Mouse (Mus musculus) neural tube, embryonic 15.5 days (tissue): ENCODE data around the gene Arih1. TPM values are rescaled to one million over a fixed set of nuclear protein-coding genes. Genes with fewer than 3 reads are reported as not detected.

Experiments
- ATAC-seq: fragments of 200-750 bp; cut with Nextera tagmentation; 2 replicates; pipeline ENCODE4 v1.8.0; 2017; ENCODE audit warnings: mild to moderate bottlenecking, moderate TSS enrichment, moderate library complexity; ENCODE audit not compliant: low FRiP score
- H3K27ac ChIP-seq: fragments of 300-500 bp; sonication (generic); replicated peaks from 2 replicates; pipeline ENCODE4 v1.5.1; 2015; ENCODE audit warnings: mild to moderate bottlenecking, inconsistent platforms
- H3K27me3 ChIP-seq: fragments of 300-500 bp; sonication (generic); replicated peaks from 2 replicates; pipeline ENCODE4 v1.6.1; 2015; ENCODE audit warnings: inconsistent platforms
- H3K36me3 ChIP-seq: fragments of 300-500 bp; sonication (generic); 2 replicates; pipeline ENCODE4 v1.6.1; 2015; ENCODE audit warnings: inconsistent platforms
- H3K4me1 ChIP-seq: fragments of 300-500 bp; sonication (generic); 2 replicates; pipeline ENCODE4 v1.6.1; 2015; ENCODE audit warnings: inconsistent platforms
- H3K4me2 ChIP-seq: fragments of 300-500 bp; sonication (generic); 2 replicates; pipeline ENCODE4 v1.6.1; 2015; ENCODE audit warnings: inconsistent platforms, mild to moderate bottlenecking, moderate library complexity
- H3K4me3 ChIP-seq: fragments of 300-500 bp; sonication (generic); replicated peaks from 2 replicates; pipeline ENCODE4 v1.5.1; 2015; ENCODE audit warnings: mild to moderate bottlenecking, inconsistent platforms
- H3K9ac ChIP-seq: fragments of 300-500 bp; sonication (generic); replicated peaks from 2 replicates; pipeline ENCODE4 v1.6.1; 2015; ENCODE audit warnings: mild to moderate bottlenecking, inconsistent platforms
- H3K9me3 ChIP-seq: fragments of 300-500 bp; sonication (generic); replicated peaks from 2 replicates; pipeline ENCODE4 v1.6.1; 2016; ENCODE audit warnings: inconsistent platforms
- WGBS: fragments of 180-500 bp; shearing (Covaris S2); methylation state at CpG from one replicate; pipeline ENCODE4 v1.1.7; 2015; ENCODE audit warnings: mixed read lengths; 5-methylcytosine and 5-hydroxymethylcytosine counted together
- polyA plus RNA-seq: library from polyadenylated mRNA; unstranded; fragments of >200 nt; fragmentation: Nextera tagmentation; extraction: Ambion mirVana; gene quantifications from 2 replicates; pipeline ENCODE4 v1.2.1, GENCODE M21; 2015

Arih1 gene
- polyA plus RNA-seq, 1 experiment from 2014 or later = 16.4 TPM

- Histone ChIP-seq H3K27ac (no peak overlapping the region), H3K4me3 (no peak overlapping the region), H3K36me3 (0 out of 2 replicates have a peak, but pooled peaks cover 3% of the 10 kb centered on the region), H3K9me3 (no peaks in the 10 kb centered on the region), H3K4me1 (peaks cover 14% of the 10 kb centered on the region; the same call in 1 of the 2 replicates), H3K27me3 (no peaks in the 10 kb centered on the region), H3K4me2 (no peak overlapping the region), H3K9ac (no peak overlapping the region)
- ATAC-seq = no peak
- WGBS = 100% methylated on average over 1 of the region's 1 CpGs
Measured at GRCm38 (mm10) chr9:59458416-59458815, 28.0 kb downstream of the Arih1 start.

- H3K9me3 ChIP-seq = no peaks in the 10 kb centered on the region
- 0 out of 2 replicates have a peak, but pooled peaks cover 3% of the 10 kb centered on the region for H3K36me3 ChIP-seq
- H3K4me2 ChIP-seq = no peak overlapping the region
- H3K4me3 ChIP-seq = no peak overlapping the region
- no peak overlapping the region for H3K9ac ChIP-seq
- no peak for ATAC-seq
- peaks cover 14% of the 10 kb centered on the region; the same call in 1 of the 2 replicates for H3K4me1 ChIP-seq
- H3K27me3 ChIP-seq = no peaks in the 10 kb centered on the region
- H3K27ac ChIP-seq = no peak overlapping the region
- WGBS = 75% methylated on average over 1 of the region's 1 CpGs
Measured at GRCm38 (mm10) chr9:59457671-59458070, 28.7 kb downstream of the Arih1 start.

DNA sequence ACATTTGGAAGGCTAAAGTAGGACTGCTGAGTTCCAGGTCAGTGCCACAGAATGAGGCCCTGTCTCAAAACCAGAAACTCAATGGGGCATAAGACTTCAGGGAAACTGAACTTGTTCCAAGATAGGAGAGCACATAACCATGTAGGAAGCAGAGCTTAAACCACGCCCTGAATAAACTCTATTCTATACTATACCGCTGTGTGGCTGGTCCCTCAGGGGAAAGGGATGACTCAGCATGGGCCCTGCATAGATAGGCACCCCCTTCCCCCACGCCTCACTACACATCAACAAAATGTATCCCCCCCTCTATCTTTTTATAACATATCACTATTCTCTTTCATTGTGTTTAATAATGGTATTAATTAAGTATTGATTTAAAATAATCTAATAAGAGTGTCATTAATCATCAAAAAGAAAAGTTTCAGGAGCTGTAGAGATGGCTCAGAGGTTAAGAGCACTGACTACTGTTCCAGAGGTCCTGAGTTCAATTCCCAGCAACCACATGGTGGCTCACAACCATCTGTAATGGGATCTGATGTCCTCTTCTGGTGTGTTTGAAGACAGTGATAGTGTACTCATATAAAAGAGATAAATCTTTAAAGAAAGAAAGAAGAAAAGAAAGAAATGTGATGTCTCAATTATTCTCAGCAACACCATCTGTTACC lies 30.9 kb downstream of the Arih1 start:
- no peak overlapping the region for H3K9ac ChIP-seq
- no peak for ATAC-seq
- 76% methylated on average over 3 of the region's 3 CpGs for WGBS

GRCm38 (mm10) chr9:59433729-59434128 lies 52.7 kb downstream of the Arih1 start:
- no peak for ATAC-seq
- H3K4me1 ChIP-seq = no peaks in the 10 kb centered on the region
- H3K27me3 ChIP-seq = no peaks in the 10 kb centered on the region
- no peak overlapping the region for H3K27ac ChIP-seq
- H3K4me2 ChIP-seq = no peak overlapping the region
- H3K36me3 ChIP-seq = 0 out of 2 replicates have a peak, but pooled peaks cover 3% of the 10 kb centered on the region
- H3K9me3 ChIP-seq = no peaks in the 10 kb centered on the region
- WGBS = 100% methylated on average over 1 of the region's 1 CpGs
- H3K9ac ChIP-seq = no peak overlapping the region
- no peak overlapping the region for H3K4me3 ChIP-seq

More for the DNA sequence above, 30.9 kb downstream of the Arih1 start:
- Histone ChIP-seq H3K27ac (no peak overlapping the region), H3K4me3 (no peak overlapping the region), H3K27me3 (no peaks in the 10 kb centered on the region), H3K4me2 (no peak overlapping the region), H3K9me3 (no peaks in the 10 kb centered on the region), H3K4me1 (peaks cover 14% of the 10 kb centered on the region; the same call in 1 of the 2 replicates), H3K36me3 (0 out of 2 replicates have a peak, but pooled peaks cover 3% of the 10 kb centered on the region)

- 0 out of 2 replicates have a peak, but pooled peaks cover 3% of the 10 kb centered on the region for H3K36me3 ChIP-seq
- 97% methylated on average over 2 of the region's 2 CpGs for WGBS
- H3K27ac ChIP-seq = no peak overlapping the region
- no peak overlapping the region for H3K9ac ChIP-seq
- no peaks in the 10 kb centered on the region for H3K27me3 ChIP-seq
- no peak overlapping the region for H3K4me2 ChIP-seq
- H3K4me3 ChIP-seq = no peak overlapping the region
- H3K4me1 ChIP-seq = no peaks in the 10 kb centered on the region
- H3K9me3 ChIP-seq = no peaks in the 10 kb centered on the region
- ATAC-seq = no peak
Measured at GRCm38 (mm10) chr9:59431626-59432025, 54.8 kb downstream of the Arih1 start.

GRCm38 (mm10) chr9:59420487-59420886 lies 65.9 kb downstream of the Arih1 start:
- no peak overlapping the region for H3K4me2 ChIP-seq
- H3K4me1 ChIP-seq = no peaks in the 10 kb centered on the region
- no peak overlapping the region for H3K9ac ChIP-seq
- H3K36me3 ChIP-seq = no peaks in the 10 kb centered on the region
- H3K27me3 ChIP-seq = no peaks in the 10 kb centered on the region
- ATAC-seq = no peak
- no peaks in the 10 kb centered on the region for H3K9me3 ChIP-seq
- 90% methylated on average over 6 of the region's 6 CpGs for WGBS
- H3K4me3 ChIP-seq = no peak overlapping the region
- H3K27ac ChIP-seq = no peak overlapping the region

- no peak overlapping the region for H3K27ac ChIP-seq
- no peak overlapping the region for H3K4me2 ChIP-seq
- H3K36me3 ChIP-seq = peaks cover 20% of the 10 kb centered on the region
- no peak overlapping the region for H3K9ac ChIP-seq
- ATAC-seq = no peak
- H3K9me3 ChIP-seq = no peaks in the 10 kb centered on the region
- H3K4me3 ChIP-seq = no peak overlapping the region
- H3K4me1 ChIP-seq = no peaks in the 10 kb centered on the region
- H3K27me3 ChIP-seq = no peaks in the 10 kb centered on the region
- 89% methylated on average over 1 of the region's 1 CpGs for WGBS
Measured at GRCm38 (mm10) chr9:59407271-59407670, 79.1 kb downstream of the Arih1 start.

DNA sequence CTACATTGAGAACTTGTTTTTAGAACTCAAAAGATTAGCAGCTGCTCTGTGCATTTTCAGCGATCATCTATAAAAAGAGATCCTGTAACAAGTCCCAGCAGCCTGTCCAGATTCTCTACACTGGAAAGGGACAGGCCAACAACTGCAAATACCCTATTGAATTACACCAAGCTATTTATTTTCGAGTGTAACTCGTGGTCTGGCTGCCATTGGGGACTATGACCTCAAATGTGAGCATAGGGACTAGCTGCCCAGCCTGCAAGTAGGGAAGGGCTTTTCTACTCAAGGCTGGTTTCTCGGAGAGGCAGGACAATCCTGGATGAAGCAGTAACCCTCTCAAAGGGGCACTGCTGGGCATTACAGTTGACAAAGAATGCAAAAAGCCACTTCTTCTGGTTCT lies 97.3 kb downstream of the Arih1 start:
- 92% methylated on average over 4 of the region's 4 CpGs for WGBS
- no peaks in the 10 kb centered on the region for H3K27me3 ChIP-seq
- no peak overlapping the region for H3K9ac ChIP-seq
- H3K9me3 ChIP-seq = no peaks in the 10 kb centered on the region
- no peak overlapping the region for H3K4me3 ChIP-seq
- H3K4me1 ChIP-seq = no peaks in the 10 kb centered on the region
- peaks cover 30% of the 10 kb centered on the region for H3K36me3 ChIP-seq
- H3K4me2 ChIP-seq = no peak overlapping the region
- no peak for ATAC-seq
- no peak overlapping the region for H3K27ac ChIP-seq

DNA sequence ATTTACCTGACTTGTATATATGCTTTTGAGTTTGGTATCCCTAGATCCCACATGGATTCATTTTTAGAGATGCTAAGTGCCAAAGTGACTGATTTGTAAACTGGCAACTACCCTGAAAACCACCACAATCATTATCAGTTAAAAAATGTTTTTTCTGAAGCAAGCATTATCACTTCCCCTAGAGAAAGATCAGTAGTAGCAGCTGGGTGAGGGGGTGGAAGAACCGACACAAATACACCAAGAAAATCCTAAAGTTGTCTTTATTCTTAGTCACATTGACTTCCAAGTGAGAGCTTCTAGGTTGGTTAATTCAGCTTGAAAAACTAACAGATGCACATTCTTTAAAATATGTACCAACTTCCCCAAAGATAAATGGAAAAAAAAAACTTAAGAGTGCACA lies 98.1 kb downstream of the Arih1 start:
- no peak for ATAC-seq

GRCm38 (mm10) chr9:59387461-59387860 lies 99.0 kb downstream of the Arih1 start:
- Histone ChIP-seq H3K4me2 (no peak overlapping the region), H3K9me3 (no peaks in the 10 kb centered on the region), H3K27ac (no peak overlapping the region), H3K36me3 (peaks cover 16% of the 10 kb centered on the region), H3K27me3 (no peaks in the 10 kb centered on the region), H3K4me3 (no peak overlapping the region), H3K9ac (no peak overlapping the region), H3K4me1 (no peaks in the 10 kb centered on the region)
- WGBS = 56% methylated on average over 3 of the region's 3 CpGs
- no peak for ATAC-seq

More for the DNA sequence above, 98.1 kb downstream of the Arih1 start:
- H3K4me3 ChIP-seq = no peak overlapping the region
- peaks cover 24% of the 10 kb centered on the region for H3K36me3 ChIP-seq
- H3K4me2 ChIP-seq = no peak overlapping the region
- H3K9ac ChIP-seq = no peak overlapping the region
- no peaks in the 10 kb centered on the region for H3K4me1 ChIP-seq
- no peak overlapping the region for H3K27ac ChIP-seq
- WGBS = 82% methylated on average over 1 of the region's 1 CpGs
- no peaks in the 10 kb centered on the region for H3K27me3 ChIP-seq
- no peaks in the 10 kb centered on the region for H3K9me3 ChIP-seq

GRCm38 (mm10) chr9:59375626-59376025 lies 110.8 kb downstream of the Arih1 start:
- no peak for ATAC-seq
- H3K9me3 ChIP-seq = 0 out of 2 replicates have a peak, but pooled peaks cover 7% of the 10 kb centered on the region
- H3K4me3 ChIP-seq = no peak overlapping the region
- H3K27ac ChIP-seq = no peak overlapping the region
- no peak overlapping the region for H3K9ac ChIP-seq
- no peaks in the 10 kb centered on the region for H3K36me3 ChIP-seq
- H3K27me3 ChIP-seq = no peaks in the 10 kb centered on the region
- no peak overlapping the region for H3K4me2 ChIP-seq
- WGBS = 94% methylated on average over 15 of the region's 15 CpGs
- H3K4me1 ChIP-seq = no peaks in the 10 kb centered on the region

DNA sequence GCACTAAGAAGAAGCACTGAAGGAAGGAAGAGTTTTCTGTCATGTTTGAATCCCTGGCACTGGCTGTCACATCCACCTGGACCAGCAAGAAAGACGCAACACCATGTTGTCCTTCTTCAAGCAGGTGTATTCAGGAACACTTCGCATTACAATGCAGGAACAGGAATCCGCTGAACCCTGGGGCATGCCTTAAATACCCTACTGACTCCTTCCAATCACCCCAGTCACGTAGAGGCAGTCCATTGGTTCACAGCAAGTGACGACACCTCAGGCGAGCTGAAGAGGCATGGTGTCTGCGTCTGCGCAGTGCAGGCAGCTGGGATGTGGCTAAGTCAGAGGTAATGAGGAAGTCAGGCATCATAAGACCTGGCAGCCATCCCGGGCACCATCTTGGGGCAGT lies 116.8 kb downstream of the Arih1 start:
- Histone ChIP-seq H3K9ac (no peak overlapping the region), H3K27ac (no peak overlapping the region), H3K9me3 (0 out of 2 replicates have a peak, but pooled peaks cover 7% of the 10 kb centered on the region), H3K4me3 (no peak overlapping the region), H3K27me3 (no peaks in the 10 kb centered on the region), H3K36me3 (no peaks in the 10 kb centered on the region), H3K4me1 (no peaks in the 10 kb centered on the region), H3K4me2 (no peak overlapping the region)
- no peak for ATAC-seq
- WGBS = 91% methylated on average over 9 of the region's 9 CpGs
